Mouse (Mus musculus): ENCODE data around the gene Fbxo31.
A peak's percentile ranks its signal among the peaks of the same experiment; 100 is the strongest.

Gene Fbxo31

DNA sequence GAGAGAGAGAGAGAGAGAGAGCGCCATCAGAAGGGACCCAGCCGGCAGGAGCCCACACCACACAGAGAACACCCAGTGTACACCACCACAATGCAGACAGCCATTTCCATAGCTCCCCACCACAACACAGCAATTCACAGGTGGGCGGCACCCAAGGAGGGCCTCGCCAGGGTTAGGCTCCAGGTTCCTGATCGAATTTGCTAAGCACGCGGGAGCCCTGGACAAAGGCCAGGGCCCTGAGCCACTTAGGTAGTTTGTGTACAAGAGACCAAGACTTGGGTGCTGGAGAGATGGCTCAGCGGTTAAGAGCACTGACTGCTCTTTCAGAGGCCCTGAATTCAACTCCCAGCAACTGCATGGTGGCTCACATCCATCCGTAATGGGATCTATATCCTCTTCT, 26.1 kb downstream of the Fbxo31 start:
- no peak for DNase-seq (ENCODE audit: low spot score in 2 of 2)

DNA sequence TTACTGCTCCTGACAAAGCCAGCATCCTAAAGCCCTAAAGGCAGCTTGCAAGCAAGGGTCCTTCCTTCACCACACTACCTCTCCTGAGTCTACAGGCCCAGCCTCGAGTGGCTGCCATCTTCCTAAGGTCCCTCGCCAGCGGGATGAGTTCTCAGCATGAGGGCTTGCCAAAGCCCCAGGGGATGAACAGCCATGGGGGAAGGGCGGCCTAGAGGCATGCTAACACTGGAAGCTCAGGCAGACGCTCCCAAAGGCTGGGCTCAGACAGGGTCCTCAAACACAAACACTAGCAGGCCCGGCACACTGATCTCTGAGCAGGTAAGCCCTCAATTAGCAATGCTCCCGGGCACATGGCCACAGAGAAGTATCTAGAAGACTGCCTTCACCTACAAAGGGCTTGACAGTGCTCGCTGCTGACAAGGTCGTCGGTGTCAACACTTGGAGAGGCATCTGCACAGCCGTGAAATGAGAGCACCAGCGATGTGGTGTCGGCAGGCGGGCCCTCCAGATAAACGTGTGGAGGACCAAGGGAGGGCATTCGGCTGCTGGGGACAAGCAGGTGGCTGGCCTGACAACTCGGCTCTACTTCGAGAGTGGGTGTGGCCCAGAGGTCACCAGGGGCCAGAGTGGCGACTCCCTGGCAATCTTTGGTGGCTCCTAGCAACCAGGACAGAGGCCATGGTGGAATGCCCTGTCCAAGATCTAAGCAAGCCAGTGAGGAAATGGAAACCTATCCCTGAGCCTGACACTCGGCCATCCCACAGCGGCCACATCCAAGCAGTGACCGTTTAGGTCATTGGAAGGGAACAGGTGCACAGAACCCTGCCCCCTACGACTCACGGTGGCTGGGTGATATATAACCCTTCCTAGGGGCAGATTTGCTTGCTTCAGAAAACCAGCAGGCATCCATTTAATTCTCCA, 27.3 kb downstream of the Fbxo31 start:
- DNase-seq (ENCODE audit: low spot score in 2 of 2): no peak

DNA sequence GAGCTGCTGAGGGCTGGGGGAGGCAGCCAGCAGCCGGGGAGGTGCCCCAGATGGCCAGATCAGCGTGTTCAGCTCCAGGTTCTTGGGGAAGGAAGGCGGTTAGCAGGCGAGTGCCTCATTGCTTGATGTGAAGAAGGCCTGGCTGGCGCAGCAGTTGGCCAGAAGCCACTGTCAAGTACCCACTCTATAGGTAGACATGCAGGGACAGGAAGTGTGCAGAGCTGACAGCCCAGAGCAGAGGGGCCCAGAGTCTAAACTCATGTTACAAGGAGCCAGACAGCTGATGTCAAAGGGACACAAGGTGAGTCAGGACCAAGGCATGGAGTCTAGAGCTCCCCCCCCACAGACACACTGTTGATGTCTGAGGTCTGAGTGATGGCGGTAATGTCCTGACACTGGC, 28.6 kb downstream of the Fbxo31 start:
- no peak for DNase-seq (ENCODE audit: low spot score in 2 of 2)

DNA sequence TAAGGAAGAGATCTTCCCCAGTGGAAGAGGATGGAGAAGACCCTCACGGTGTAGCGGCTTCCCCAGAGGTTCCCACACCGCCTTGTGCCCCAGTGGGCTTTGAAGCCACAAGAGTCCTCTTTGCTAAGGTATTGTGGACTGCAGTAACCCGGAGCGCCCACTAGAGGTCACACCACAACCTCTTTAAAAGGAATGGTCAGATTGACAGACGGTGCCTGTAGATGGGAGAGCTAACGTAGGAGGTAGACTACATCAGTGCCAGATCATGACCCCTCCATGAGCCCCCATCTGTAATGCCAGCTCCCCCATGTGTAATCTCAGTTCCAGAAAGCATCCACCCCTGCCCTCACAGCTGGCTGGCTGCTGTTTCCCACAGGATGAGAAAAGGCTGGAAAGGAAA, 31.5 kb downstream of the Fbxo31 start:
- peak; percentile 56 to 69 for DNase-seq (ENCODE audit: low spot score in 2 of 2)

DNA sequence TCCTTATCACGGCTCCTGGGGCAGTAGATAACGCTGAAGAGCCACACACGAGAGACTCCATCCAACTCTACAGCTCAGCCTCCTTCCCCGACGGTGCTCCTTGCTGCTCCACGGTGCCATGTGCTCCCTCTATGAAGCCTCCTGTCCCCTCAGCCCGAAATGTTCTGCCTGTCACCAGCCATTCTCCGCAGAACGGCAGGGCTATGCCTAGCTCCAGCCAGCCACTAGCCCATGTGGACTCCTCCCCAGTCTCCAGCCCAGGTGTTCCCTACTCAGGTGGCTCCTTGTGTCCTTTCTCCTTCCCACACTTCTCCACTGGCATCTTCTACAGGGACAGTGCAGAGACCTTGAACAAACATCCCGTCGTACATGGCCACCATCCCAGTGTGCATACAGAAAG, 33.7 kb downstream of the Fbxo31 start:
- DNase-seq (ENCODE audit: low spot score in 2 of 2): no peak

DNA sequence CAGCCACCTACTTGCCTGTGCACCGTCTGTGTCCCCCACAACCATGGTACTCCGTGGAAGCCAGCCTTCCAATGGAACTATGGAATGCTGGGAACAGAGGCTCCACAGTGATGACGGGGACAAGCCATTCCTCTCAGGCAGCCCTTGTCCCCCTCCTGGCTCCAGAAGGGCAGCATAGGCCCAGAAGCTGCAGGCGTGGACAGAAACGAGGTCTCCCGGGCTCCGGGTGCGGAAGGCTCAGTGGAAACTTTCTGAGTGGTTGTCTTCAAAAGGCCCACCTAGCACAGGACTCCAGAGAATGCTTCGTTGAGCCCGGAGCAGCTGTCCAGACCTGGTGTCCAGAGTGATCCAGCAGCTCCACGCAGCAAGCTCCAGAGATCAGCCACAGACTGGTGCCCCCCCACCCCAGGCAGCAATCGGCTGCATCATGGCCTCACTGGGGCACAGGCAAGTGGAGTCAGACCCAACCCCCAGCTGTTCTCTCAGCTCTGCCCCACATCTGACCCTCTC, 34.3 kb downstream of the Fbxo31 start, which contains the start of gene 1700018B08Rik:
1700018B08Rik (minus strand) TSS at position 45 of the 510 bp plus-strand sequence.
- DNase-seq (ENCODE audit: low spot score in 2 of 2): no peak

DNA sequence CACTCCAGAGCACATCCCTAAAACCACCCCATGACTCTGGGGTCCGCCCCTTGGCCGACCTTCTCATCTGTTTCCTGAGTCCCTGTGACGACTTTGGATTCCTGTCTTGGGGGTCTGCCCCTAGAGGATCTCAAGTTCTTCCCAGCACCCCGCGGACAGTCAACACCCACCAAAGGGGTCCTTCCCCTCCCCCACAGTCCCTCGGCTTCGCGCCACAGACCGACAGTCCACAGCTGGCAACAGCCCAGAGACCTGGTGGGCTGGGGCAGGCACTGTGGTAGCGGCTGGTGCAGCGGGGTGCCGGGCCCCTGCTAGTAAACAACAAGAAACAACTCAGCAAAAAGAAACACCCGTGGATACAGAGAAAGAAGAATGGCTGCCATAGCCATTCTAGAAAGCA, 35.7 kb downstream of the Fbxo31 start:
- DNase-seq (ENCODE audit: low spot score in 2 of 2): no peak

DNA sequence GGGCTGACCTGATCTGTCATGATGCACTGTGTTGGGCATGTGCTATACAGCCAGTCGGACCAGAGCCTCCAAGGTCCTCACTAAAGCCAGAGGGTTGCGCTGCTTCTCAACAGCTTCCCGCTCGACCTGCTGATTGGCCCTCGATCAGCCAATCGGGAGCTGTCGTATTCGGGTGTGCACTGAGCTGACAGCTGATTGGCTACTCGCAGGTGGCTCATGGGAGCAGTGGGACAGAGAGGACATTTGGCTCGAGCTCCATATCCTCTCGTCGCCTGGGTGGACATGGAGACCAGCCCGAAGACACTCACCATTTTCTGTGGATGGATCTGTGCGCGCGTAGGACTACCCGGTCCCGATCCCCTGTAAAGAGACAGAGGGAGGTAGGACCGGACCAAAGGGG, 36.7 kb downstream of the Fbxo31 start:
- no peak for DNase-seq (ENCODE audit: low spot score in 2 of 2)

DNA sequence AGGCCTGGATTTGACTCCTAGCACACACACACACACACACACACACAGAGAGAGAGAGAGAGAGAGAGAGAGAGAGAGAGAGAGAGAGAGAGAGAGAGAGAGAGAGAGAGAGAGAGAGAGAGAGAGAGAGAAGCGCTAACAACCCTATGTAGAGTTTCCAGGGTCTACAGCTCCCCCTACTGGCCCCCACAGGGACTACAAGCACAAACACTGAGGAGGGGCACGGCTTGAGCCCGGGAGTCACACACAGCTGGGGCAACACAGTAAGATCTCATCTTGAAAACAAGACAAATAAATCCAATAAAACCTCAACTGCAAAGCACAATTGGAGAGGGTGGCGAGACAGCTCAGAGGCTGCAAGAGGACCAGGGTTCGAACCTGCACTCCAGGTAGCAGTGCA, 46.2 kb downstream of the Fbxo31 start:
- no peak for DNase-seq (ENCODE audit: low spot score in 2 of 2)

DNA sequence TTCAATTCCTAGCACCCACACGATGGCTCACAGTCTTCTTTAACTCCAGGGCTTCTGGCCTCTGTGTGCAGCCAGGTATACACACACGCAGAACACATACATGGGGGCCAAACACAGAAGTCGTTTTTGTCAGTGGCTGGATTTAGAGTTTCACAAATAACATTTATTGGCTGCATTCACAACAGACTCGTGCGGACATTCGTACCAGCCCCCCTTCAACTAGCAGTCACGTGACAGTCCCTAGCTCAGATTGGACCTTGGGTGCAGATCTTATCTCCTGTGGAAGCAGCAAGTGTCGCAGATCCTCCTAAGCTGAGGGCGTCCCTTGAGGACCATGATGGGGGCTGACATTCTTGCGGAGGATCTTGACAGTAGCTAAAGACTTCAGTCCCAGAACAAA, 48.0 kb downstream of the Fbxo31 start:
- no peak for DNase-seq (ENCODE audit: low spot score in 2 of 2)

DNA sequence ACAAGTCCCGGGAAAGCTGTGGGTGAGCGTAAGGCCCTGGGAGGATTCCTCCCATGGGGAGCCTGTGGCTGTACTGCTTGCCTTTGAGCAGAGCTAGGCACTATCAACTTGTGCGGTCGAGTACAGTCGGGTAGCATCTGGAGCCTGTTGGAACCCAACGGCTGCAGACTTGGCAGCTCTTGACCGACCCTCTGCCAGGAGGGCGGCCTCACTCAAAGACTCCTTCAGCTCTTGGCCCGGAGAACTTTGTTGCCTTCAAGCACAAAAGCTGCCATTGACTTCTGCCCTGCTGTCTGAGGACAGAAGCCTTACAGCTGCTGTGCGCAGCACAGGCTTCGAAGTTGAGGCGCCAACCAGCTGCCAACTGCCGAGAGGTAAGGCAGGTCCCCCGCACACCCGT, 49.8 kb downstream of the Fbxo31 start:
- DNase-seq (ENCODE audit: low spot score in 2 of 2): no peak

DNA sequence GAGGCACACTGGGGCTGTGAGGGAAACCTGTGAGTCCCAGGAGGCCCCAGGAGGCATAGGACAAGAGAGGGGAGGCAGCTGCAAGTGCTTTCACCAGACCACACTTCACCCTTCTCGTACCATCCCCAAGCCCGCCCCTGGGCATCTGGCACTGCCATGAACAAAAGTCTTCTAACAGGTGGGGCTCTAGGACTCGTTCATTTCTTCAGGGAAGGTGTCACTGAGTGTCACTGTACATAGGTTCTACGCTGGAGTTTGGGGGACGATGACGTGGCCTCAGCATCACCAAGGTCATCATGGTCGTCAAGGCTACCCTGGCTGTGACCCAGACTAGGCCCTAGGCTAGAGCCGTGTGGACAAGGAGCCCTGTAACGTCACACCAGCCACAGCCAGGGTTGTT, 50.9 kb downstream of the Fbxo31 start:
- DNase-seq (ENCODE audit: low spot score in 2 of 2): no peak

DNA sequence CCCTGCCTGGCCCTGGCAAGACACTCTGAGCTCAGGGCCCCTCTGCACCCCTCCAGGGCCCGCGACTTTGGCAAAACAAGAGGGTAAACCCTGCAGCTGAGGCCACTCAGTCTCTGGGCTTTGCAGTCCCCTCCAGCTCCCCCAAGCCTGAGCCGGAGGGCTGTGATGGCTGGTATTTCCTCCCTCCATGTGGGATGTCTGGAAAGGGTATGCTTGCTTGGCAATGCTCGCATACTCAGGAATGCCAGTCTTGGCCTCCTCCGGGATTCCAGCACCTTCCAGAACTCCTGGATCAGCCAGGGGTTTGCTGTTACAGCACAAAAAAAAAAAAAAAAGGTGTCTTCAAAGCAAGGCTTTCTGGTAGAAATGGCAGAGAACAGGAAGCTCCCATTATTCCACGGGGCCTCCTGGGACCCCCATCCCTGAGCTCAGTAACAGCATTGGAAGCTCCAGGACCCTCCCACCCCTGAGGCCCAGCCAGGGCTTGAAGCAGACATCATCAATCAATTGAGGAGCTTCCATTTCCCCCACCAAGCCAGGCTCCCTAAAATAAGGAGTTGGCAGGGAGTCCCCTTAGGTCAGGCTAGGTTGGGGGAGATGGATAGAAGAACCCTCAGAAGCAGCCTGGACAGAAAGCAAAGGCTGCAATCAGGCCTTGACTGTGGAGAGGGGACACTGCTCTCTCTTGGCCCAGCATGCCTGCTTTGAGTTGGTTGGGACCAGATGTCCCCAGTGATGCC, 51.6 kb downstream of the Fbxo31 start:
- no peak for DNase-seq (ENCODE audit: low spot score in 2 of 2)

DNA sequence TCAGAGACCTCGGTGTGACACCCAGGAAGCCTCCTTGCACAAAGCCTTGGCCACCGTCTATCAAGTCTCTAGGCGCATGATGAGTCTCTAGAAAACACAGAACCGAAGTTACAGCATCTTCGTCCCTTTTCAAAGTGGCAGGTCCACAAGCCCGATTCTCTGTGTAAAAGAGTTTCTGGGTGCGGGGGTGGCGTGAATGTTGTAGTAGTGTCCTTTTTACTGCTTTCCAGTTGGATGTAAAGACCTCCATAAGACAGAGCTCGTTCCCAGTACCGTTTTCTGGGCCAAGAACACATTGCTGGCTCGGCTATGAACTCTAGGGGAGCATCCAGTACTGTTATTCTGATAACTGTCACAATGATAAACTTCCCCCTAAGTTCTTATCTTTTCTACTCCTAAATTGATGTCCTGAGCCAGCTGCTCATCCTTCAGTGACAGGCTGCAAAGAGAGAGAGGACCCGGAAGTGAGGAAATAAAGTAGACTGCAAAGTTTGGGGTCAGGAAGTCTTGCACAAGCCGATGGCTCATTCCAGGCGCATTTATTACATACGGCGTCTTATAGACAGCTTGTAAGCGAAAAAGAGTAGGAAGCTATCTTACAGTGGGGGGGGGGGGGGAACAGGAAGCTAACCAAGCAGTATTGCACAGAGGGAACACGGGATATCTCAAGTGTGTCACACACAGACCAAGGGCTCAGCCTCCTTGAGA, 53.3 kb downstream of the Fbxo31 start:
- no peak for DNase-seq (ENCODE audit: low spot score in 2 of 2)

DNA sequence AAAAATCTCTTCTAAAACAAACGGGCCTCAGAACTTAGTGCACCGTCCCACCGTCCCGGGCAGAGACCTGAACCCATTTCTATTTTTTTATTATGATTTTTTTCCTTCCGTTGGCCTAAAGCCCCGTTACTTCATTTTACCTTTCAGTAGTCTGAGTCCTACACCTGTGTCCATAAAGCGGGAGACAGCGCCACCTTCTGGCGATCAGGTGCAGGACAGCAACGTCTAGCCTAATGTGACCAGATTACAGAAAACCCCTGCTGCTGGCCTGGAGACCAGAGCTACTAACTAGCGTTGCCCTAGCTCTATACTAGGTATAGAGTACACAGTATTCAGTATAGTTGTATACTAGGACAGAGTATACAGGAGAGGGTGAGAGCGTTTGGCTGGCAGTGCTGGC, 65.2 kb downstream of the Fbxo31 start:
- DNase-seq (ENCODE audit: low spot score in 2 of 2): peak; percentile 73 to 81

DNA sequence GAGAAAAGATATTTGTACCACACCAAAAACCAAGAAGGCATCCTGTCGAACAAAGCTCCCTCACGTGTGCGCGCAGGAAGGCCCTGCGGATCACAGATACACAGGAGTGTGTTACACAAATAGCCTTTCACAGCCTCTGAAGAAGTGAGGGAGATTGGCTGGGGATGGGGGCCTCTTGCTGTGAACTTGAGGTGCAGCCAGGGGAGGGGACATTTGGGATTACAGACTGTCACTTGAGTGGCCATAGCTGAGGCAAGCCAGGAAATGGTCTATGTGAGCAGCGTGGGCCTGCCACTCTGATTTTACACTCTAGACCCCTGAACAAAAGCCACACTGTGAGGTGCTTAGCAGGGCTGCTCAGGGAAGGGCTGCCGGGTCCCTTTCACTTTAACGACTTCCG, 66.9 kb downstream of the Fbxo31 start:
- DNase-seq (ENCODE audit: low spot score in 2 of 2): no peak

Data from urinary bladder, postnatal 36 days (tissue).